Mouse (Mus musculus): ENCODE measurements around the gene Klc3. TPM values are rescaled to one million over a fixed set of nuclear protein-coding genes. Genes with fewer than 3 reads are reported as not detected.

Klc3 gene
- polyA plus RNA-seq, 1 experiment from 2014 or later: 2.2 TPM

DNA sequence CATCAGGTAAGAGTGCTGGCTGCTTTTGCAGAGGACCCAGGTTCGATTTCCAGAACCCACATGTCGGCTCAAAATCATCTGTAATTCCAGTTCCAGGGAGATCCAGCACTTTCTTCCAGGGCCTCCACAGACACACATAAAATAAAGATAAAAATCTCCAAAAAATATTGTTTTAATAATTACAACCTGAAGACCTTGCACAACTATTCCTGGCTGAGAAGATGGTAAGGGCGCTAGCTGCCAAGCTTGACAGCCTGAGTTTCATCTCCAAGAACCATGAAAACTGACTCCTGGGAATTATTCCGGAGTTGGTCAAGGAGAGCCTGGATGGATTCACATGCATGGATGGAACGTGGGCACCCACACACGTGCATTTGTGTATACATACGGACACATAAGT lies 572 bp upstream of the Klc3 start, which contains the start of gene Ckm:
Gene Ckm, plus strand, starts transcription at position 301 of the 400 bp plus-strand sequence.
- Histone ChIP-seq H3K27ac (replicated peaks) (no peak within 1 kb of the TSS), H3K9me3 (no peaks in the 10 kb centered on the region), H3K4me1 (peaks cover 16% of the 10 kb centered on the region), H3K4me3 (peak within 1 kb of the TSS; percentile 53), H3K36me3 (no peaks in the 10 kb centered on the region), H3K4me2 (replicated peaks) (peak within 1 kb of the TSS; percentile 94), H3K9ac (replicated peaks) (peak within 1 kb of the TSS; percentile 47), H3K27me3 (peaks cover 36% of the 10 kb centered on the region)
- ATAC-seq (replicated peaks): no peak
- 52% methylated on average over 7 of the region's 7 CpGs for WGBS

DNA sequence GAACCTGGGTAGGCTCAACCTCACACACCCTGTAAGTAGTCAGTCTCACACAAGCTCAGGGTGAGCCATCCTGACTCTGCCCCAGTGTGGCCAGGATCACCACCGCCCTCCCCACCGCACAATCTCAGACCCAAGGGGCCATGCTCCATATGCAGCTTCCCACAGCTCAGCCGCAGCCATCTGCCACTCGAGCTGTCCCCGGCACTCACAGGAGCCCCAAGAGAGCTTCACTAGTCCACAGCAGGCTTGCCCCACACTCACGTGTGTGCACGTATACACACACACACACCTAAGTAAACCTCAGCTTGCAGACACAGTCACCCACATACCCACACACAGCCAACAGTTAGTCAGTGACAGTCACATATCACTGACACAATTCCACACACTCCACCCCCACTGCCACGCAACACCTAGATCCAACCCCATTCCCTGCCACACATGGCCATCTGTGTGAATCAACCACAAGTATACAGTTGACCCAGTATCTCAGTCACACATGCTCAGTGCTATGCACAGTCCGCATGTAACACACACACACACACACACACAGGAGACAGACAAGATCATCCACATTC lies 1.3 kb downstream of the Klc3 start:
- 79% methylated on average over 9 of the region's 9 CpGs for WGBS
- Histone ChIP-seq H3K4me2 (replicated peaks) (no peak overlapping the region), H3K27ac (replicated peaks) (no peak overlapping the region), H3K27me3 (peaks cover 39% of the 10 kb centered on the region), H3K9ac (replicated peaks) (no peak overlapping the region), H3K9me3 (no peaks in the 10 kb centered on the region), H3K36me3 (no peaks in the 10 kb centered on the region), H3K4me3 (no peak overlapping the region), H3K4me1 (peaks cover 19% of the 10 kb centered on the region)
- ATAC-seq (replicated peaks): no peak

DNA sequence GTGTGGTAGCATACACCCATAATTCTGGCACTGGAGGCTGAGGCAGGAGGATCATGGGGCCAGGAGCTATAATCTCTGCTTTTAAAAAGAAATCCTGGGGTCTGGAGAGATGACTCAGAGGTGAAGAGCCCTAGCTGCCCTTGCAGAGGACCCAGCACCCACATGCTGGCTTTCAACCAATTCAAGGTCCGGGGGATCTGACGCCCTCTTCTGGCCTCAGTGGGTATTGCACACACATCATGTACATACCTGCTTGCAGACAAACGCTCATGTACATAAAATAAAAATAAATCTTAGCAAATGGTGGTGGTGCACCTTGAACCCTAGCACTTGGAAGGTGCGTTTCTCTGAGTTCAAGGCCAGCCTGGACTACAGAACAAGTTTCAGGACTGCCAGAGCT lies 3.0 kb downstream of the Klc3 start:
- WGBS: 84% methylated on average over 4 of the region's 4 CpGs
- Histone ChIP-seq H3K9me3 (no peaks in the 10 kb centered on the region), H3K4me1 (peaks cover 19% of the 10 kb centered on the region), H3K4me2 (replicated peaks) (no peak overlapping the region), H3K27ac (replicated peaks) (no peak overlapping the region), H3K36me3 (no peaks in the 10 kb centered on the region), H3K9ac (replicated peaks) (no peak overlapping the region), H3K27me3 (peaks cover 39% of the 10 kb centered on the region), H3K4me3 (no peak overlapping the region)
- ATAC-seq (replicated peaks): no peak

DNA sequence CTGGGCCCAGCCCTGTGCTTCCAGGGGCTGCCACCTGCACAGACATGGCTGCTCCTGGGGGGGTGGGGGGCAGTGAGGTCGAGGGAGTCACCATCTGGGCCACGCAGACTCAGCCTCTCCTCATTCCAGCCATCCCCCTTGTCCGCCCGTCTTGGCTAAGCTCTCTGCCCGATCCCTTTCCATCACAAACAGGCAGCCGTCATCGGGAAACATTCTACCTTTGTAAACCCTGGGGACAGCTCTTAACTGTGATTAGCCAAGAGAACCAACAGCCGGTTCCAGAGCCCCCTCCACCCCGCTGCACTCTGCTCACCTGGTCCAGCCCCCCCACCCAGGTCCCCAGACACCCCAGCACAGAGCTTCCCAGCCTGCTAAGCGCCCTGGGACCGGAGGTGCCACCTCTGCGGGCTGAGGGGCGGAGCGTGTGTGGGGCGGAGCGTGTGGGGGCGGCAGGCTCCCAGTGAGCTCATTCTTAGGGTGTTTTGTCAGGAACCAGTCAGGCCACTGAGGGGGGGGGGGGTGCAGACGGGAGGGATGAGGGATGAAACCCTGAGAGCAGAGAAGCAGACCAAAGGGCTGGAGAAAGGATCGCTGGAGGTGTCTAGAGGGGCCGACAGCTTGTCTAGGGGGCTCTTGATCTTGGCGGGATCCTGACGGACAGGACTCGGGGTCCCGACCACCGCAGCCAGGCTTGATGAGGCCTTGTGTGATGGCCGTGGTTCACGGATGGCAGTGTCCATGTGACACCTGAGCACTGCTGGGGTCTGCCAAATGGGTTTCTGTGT lies 4.2 kb downstream of the Klc3 start:
- Histone ChIP-seq H3K36me3 (peaks cover 10% of the 10 kb centered on the region; the same call in 1 of the 2 replicates), H3K4me3 (peak overlapping the region; percentile 28), H3K4me2 (replicated peaks) (peak overlapping the region; percentile 48), H3K27me3 (peaks cover 33% of the 10 kb centered on the region), H3K9me3 (no peaks in the 10 kb centered on the region), H3K9ac (replicated peaks) (peak overlapping the region; percentile 5; the same call in 1 of the 2 replicates), H3K4me1 (peaks cover 19% of the 10 kb centered on the region), H3K27ac (replicated peaks) (no peak overlapping the region)
- WGBS: 2% methylated on average over 27 of the region's 27 CpGs
- no peak for ATAC-seq (replicated peaks)

DNA sequence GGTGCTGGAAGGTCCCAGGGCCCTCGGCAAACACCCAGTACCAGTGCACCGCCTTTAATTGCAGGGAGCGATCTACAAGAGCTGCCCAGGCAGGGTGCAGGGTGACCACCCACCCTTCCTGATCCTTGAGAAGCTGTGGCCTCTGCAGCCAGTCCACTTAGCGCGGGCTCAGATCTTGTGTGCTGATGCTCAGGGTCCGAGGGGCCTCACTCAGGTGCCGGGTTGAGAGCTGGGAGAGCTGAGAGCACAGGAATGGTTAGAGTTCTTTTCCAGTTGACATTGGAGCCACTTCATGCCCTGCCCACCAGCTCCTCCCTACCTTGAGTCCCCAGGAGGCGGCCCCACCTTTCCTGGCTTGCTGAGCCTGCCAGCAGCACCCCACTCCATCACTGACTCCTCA lies 9.4 kb downstream of the Klc3 start:
- Histone ChIP-seq H3K27me3 (peaks cover 3% of the 10 kb centered on the region; the same call in 1 of the 2 replicates), H3K36me3 (peaks cover 61% of the 10 kb centered on the region), H3K4me1 (peaks cover 3% of the 10 kb centered on the region), H3K4me2 (replicated peaks) (no peak overlapping the region), H3K27ac (replicated peaks) (no peak overlapping the region), H3K4me3 (no peak overlapping the region), H3K9me3 (no peaks in the 10 kb centered on the region), H3K9ac (replicated peaks) (no peak overlapping the region)
- no peak for ATAC-seq (replicated peaks)
- WGBS: 90% methylated on average over 8 of the region's 8 CpGs

DNA sequence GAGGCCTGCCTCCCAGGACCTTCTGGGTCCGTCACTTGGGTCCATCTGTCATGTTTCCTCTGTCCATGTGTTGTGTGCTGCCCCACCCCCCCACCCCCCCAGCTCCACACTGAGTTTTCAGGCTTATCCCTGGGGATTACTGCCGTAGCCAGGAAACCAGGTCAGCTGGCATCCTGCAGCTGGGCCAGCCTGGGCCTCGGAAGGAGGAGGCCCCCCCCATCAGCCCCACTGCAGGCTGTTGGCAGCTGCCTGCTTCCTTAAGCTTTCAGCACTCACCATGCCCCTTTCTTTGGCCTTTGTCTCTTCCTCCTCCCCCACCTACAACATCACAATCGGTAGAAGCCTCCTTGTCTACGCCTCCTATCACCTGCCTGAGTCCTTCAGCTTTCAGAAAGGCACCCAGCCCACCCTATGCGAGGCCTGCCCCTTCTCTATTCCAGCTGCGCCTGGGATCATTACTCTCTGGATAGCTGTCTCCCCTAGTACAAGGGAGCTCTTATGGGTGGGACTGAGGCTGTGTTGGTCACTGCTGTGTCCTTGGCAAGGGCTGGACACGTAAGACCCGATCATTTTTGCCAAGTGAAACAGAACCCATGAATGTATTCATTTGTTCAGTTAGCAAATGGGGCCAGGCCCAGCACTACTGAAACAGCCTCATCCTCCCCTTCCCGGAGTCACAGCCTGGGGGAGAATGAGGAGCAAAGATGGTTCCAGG lies 15.0 kb downstream of the Klc3 start:
- WGBS: 66% methylated on average over 10 of the region's 10 CpGs
- H3K9ac ChIP-seq (replicated peaks): no peak overlapping the region
- no peak overlapping the region for H3K27ac ChIP-seq (replicated peaks)

DNA sequence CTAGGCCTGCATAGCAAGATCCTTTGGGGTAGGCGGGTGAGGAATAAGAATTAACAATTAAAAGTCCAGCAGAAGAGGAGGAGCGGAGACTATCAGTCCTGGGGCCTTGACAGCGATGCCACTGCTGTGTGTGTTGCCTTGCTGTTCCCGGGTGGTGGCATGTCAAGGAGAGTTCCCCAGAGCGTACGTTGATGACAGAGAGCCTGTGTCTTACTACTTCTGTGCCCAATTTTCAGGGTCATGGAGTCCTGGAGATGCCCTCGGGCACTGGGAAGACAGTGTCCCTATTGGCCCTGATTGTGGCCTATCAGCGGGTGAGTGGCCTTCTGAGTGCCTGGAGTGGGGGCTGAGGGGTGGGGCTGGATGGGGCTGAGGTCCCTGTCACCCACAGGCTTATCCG lies 20.2 kb downstream of the Klc3 start:
- WGBS: 91% methylated on average over 9 of the region's 9 CpGs
- Histone ChIP-seq H3K4me2 (replicated peaks) (no peak overlapping the region), H3K36me3 (peaks cover 40% of the 10 kb centered on the region), H3K9ac (replicated peaks) (no peak overlapping the region), H3K27ac (replicated peaks) (no peak overlapping the region), H3K4me3 (no peak overlapping the region), H3K4me1 (peaks cover 22% of the 10 kb centered on the region), H3K9me3 (no peaks in the 10 kb centered on the region), H3K27me3 (no peaks in the 10 kb centered on the region)
- ATAC-seq (replicated peaks): no peak

More for the DNA sequence above, 15.0 kb downstream of the Klc3 start:
- Histone ChIP-seq H3K4me3 (no peak overlapping the region), H3K4me2 (replicated peaks) (no peak overlapping the region), H3K9me3 (no peaks in the 10 kb centered on the region), H3K4me1 (peaks cover 6% of the 10 kb centered on the region), H3K36me3 (peaks cover 87% of the 10 kb centered on the region), H3K27me3 (no peaks in the 10 kb centered on the region)
- ATAC-seq (replicated peaks): no peak

DNA sequence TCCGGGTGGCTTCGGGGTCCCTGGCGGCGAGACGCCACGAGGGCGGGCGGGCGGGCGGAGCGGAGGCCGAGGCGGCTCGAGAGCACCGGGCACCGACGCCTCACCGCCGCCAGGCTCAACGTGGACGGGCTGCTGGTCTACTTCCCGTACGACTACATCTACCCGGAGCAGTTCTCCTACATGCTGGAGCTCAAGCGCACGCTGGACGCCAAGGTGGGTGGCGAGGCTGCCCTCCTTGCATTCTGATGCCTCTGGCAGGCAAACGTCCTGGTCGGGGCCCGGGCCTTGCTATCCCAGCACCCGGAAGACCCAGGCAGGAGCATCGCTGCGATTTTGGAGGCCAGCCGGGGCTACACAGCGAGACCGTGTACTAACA lies 21.8 kb downstream of the Klc3 start:
- no peak; the same call in 1 of the 2 replicates for ATAC-seq (replicated peaks)
- peak overlapping the region; percentile 62 for H3K4me2 ChIP-seq (replicated peaks)

DNA sequence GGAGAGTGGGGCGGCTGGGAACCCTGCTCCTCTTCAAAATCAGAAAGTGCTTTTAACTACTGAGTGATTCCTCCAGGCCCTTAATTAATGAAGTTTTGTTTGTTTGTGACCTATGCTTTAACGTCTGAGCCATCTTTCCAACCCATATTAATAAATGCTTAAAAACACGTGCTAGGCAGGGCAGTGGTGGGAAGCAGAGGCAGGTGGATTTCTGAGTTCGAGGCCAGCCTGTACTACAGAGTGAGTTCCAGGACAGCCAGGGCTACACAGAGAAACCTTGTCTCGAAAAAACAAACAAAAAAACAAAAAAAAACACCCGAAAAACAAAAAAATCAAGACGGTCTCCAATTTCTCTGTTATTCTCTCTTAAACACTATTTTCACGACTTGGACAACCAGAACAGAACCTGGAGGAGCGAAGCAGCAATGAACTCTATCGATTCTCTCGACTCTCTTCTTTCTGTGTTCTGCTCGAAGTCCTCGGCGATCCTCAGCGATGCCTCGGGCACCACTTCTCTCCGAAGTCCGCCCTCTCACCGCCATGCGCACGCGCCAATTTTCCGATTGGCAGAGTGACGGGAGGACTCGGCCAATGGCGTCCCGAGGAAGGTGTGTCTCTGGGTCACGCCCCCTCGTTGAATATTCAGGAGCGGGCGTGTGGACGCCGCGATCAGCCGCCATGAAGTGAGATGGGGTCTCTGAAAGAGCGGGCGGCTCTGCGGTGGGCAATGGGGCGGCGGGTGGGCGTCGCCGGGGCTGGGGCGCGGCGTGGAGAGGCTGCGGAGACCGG lies 22.3 kb downstream of the Klc3 start, which contains the start of gene Ercc2:
Gene Ercc2, plus strand, starts transcription at position 634 of the 789 bp plus-strand sequence.
- H3K4me2 ChIP-seq (replicated peaks): peak within 1 kb of the TSS; percentile 62
- H3K27ac ChIP-seq (replicated peaks): peak within 1 kb of the TSS; percentile 32; the same call in 1 of the 2 replicates
- ATAC-seq (replicated peaks): peak; percentile 95
- no peaks in the 10 kb centered on the region for H3K9me3 ChIP-seq
- H3K27me3 ChIP-seq: no peaks in the 10 kb centered on the region
- peak within 1 kb of the TSS; percentile 76 for H3K9ac ChIP-seq (replicated peaks)
- 6% methylated on average over 48 of the region's 48 CpGs for WGBS
- peak within 1 kb of the TSS; percentile 71 for H3K4me3 ChIP-seq
- peaks cover 21% of the 10 kb centered on the region for H3K36me3 ChIP-seq
- H3K4me1 ChIP-seq: peaks cover 22% of the 10 kb centered on the region

More for the DNA sequence above, 21.8 kb downstream of the Klc3 start:
- H3K9me3 ChIP-seq: no peaks in the 10 kb centered on the region
- H3K4me1 ChIP-seq: peaks cover 22% of the 10 kb centered on the region
- H3K27ac ChIP-seq (replicated peaks): peak overlapping the region; percentile 32; the same call in 1 of the 2 replicates
- peak overlapping the region; percentile 76 for H3K9ac ChIP-seq (replicated peaks)
- H3K4me3 ChIP-seq: peak overlapping the region; percentile 71
- under 1% methylated on average over 32 of the region's 37 CpGs for WGBS
- no peaks in the 10 kb centered on the region for H3K27me3 ChIP-seq
- H3K36me3 ChIP-seq: peaks cover 27% of the 10 kb centered on the region

DNA sequence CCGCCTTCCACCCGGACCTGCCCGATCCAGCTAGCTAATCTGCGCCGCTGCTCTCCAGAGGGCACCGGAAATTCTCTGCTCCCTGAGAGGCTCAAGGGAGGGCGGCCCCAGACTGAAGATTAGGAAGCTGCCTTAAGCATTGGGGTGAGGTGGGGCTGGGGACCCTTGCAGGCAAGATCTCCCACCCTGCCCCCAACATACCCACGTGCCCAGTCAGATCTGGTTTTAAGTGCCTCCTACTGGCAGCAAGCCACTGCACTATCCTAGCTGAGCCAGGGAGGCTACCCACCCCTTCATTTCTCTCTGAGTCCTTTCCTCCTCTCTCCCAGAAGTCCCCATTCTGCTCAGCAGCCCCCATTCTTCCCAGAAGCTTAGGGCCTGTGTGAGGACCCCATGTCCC lies 25.9 kb downstream of the Klc3 start:
- no peaks in the 10 kb centered on the region for H3K9me3 ChIP-seq
- no peak overlapping the region for H3K4me3 ChIP-seq
- H3K4me1 ChIP-seq: peaks cover 8% of the 10 kb centered on the region
- H3K27ac ChIP-seq (replicated peaks): no peak overlapping the region
- 71% methylated on average over 8 of the region's 8 CpGs for WGBS
- H3K4me2 ChIP-seq (replicated peaks): no peak overlapping the region
- H3K27me3 ChIP-seq: no peaks in the 10 kb centered on the region
- H3K9ac ChIP-seq (replicated peaks): no peak overlapping the region
- ATAC-seq (replicated peaks): no peak
- no peaks in the 10 kb centered on the region for H3K36me3 ChIP-seq

DNA sequence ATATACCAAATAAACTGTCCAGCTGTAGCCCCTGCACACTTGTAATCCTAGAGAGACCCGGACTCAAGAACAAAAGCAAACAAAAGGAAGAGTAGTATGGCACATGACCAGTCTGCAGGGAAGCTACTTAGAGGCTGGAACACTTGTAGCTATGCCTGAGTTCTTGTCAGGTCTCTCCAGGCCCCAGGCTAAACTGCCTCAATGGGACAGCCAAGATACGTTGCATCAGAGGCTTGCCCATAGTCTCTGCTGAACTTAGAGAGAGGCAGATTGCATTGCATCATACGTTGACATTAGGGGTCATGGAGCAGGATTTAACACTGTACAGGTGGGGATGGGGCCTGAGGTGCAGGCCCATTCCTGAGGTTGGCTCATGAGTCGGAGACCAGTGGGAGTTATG lies 27.9 kb downstream of the Klc3 start:
- ATAC-seq (replicated peaks): no peak
- no peaks in the 10 kb centered on the region for H3K4me1 ChIP-seq
- H3K9ac ChIP-seq (replicated peaks): no peak overlapping the region
- H3K36me3 ChIP-seq: no peaks in the 10 kb centered on the region
- no peak overlapping the region for H3K4me3 ChIP-seq
- H3K9me3 ChIP-seq: no peaks in the 10 kb centered on the region
- H3K27me3 ChIP-seq: no peaks in the 10 kb centered on the region
- H3K27ac ChIP-seq (replicated peaks): no peak overlapping the region
- 90% methylated on average over 4 of the region's 4 CpGs for WGBS
- H3K4me2 ChIP-seq (replicated peaks): no peak overlapping the region

Measured in forebrain, embryonic 15.5 days (tissue).